8 mouse cellular contexts compared by ENCODE assay signal in genomic region chr8:54723976-54724667, GRCm38 (mm10).
DNase-seq lines count a peak whose midpoint lies in the region; ATAC-seq lines count a peak whose summit lies in the region.

No protein-coding gene starts in this region.

- peak; percentile 69 for ATAC-seq in inflammation-experienced regulatory T-cells, adult 6 months

- intact Hi-C loops in gastrocnemius, postnatal 36 days (cut with DNase I), result no loop called here

- DNase-seq in adrenal gland, adult 8-10 months, result peak; percentile 84
- peak; percentile 86 for DNase-seq in embryo, embryonic 11.5 days (ENCODE audit: low read depth, low spot score)
- DNase-seq in gastrocnemius, postnatal 36 days, result peak; percentile 41 to 65
- DNase-seq in left cerebral cortex, adult 8-10 months (ENCODE audit: low spot score in 2 of 2), result peak; percentile 75 to 98
- peak; percentile 75 to 86 for DNase-seq in lung, postnatal 4 days
- peak; percentile 96 to 97 for DNase-seq in right cerebral cortex, adult 2 months (ENCODE audit: low spot score in 2 of 2)
- peak; percentile 75 for DNase-seq in urinary bladder, postnatal 14 days (ENCODE audit: low spot score)

Comparison
In these comparisons a context has a peak if more than half of its experiments do, and no peak if none do; other contexts are left out.
1. Peak in every context shown above with its lines: DNase-seq and ATAC-seq.